Mouse (Mus musculus) CD4-positive, CD25-positive, alpha-beta regulatory T cell, adult 2 months (primary cell): ENCODE data around the gene Aknad1.

Source experiments
- DNase-seq: peaks from one replicate; pipeline ENCODE4 v3.0.0-alpha.2; 2012; ENCODE audit warnings: low read depth, low spot score

Gene Aknad1

DNA sequence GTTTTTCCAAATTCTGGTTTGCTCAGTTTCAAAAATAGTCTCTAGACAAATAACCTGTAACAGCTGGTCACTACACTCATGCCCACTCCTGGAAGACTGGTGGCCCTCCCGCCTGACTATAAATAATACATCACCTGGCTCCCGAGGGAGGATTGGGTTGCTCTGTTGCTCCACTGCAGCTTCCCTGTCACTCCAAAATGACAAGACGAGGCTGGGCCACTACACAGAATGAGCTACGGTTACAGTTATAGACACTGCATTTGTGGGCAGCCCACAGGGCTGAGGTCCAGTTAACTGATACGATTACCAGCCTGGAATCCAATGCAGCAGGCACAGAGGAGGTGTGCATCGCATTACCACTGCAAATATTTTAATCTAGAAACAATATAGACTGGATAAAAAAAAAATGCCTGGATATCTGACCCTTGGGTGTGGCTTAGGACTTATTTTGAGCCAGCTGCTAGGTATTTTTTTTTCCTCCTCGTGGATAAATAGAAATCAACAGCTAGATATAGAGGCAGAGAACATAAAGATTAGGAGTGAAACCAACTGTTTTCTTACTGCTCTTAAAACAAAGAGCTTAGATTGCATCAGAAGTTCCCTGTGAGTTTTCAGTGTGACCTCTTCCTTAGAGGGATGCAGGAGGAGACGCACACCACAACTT lies at the start of gene Aknad1:
TSS of gene Aknad1 (plus strand) at position 614 of the 664 bp plus-strand sequence.
- no peak for DNase-seq

DNA sequence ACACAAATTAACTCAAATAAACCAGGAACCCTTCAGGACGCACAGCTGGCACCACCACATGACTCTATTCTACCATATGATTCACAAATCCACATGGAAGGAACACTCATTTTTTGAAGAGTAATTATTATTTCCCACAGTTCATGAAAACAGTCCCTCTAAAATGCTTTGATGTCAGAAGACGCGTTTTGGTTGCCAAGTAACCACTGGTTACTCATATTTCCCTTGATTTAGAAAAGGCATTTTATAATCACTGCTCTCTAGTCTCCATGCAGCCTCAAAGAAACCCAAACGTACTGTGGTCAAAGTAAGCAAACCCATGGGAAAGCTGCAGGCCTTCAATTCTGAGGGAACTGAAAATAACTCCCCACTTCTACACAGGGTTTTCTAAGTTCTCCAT lies 49.5 kb upstream of the Aknad1 start:
- no peak for DNase-seq

GRCm38 (mm10) chr3:108694321-108694720 lies 45.1 kb upstream of the Aknad1 start:
- no peak for DNase-seq

DNA sequence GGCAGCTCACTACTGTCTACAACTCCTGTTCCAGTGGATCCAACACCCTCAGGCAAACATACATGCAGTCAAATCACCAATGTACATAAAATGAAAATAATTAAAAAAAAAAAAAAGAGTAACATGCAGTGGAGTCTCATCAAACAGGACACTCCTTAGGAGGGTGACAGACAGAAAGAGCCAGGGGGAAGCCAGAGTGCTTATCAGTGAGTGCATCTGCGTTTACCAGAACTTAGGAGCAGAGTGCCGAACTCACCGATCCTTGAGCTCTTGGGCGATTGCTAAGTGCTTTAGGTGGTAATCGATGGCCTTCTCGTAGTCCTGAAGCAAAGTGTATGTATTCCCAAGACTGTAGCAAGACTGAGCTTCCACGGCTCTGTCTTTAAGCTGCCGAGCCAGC lies 40.8 kb upstream of the Aknad1 start:
- no peak for DNase-seq

GRCm38 (mm10) chr3:108699786-108700185 lies 39.7 kb upstream of the Aknad1 start:
- DNase-seq, result no peak

- DNase-seq, result peak; percentile 42
Observed at GRCm38 (mm10) chr3:108701256-108701655, 38.2 kb upstream of the Aknad1 start.

DNA sequence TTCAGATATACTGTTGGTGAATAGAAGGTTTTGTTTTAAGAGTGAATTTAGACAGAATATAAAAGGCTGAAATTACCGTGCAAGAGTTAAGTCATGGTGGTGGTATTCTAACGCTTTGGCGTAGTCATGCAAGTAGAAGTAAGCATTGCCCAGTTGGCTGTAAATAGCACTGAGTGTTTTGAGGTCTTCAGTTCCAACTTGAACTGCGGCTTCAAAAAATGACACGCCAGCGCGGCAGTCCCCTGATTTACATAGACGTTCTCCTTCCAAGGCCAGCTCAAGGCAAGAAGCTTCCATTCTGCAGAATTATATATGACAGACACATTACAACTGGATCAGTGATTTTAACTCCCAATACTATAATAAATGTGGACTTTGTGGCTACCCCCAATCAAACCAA lies 36.7 kb upstream of the Aknad1 start:
- no peak for DNase-seq

DNA sequence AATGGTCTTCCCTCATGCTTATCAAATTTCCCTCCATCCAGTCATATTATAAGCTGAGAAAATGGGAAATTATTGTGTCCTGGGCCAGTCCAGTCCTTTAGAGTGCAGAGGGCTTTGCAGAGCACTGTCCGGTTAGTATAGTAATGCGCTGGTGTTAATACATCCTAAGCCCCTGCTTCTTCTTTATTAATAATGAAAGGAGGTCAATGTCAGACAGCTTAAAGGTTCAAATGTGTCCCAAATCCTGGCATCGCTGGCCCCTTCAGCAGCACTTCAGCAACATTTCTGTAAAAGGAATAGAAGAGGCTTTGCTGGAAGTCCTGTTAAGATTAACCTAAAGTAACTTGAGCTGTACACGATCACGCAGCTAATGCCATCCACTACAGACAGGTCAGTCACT lies 28.2 kb upstream of the Aknad1 start:
- DNase-seq, result no peak

- DNase-seq, result peak; percentile 16
Observed at GRCm38 (mm10) chr3:108713065-108713675, 26.3 kb upstream of the Aknad1 start.

DNA sequence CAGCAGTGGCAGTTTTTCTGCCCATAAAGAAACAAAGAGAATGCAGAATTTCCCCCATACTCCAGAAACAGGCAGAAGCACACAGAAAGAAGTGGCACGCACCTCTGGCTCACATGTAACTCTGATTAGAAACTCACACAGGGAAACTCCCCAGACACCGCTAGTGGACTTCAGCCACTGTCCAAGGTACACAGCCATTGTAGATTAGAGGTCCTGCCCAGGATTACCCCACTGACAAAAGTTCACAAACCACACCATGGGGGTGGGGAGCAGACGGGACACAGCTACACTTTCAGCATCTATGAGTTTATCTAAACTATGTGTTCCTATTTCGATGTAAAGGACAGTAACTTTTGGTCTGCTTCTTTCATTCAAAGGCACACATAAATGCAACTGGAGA lies 24.6 kb upstream of the Aknad1 start:
- DNase-seq, result no peak

- DNase-seq, result peak; percentile 29
Observed at GRCm38 (mm10) chr3:108717896-108718502, 21.5 kb upstream of the Aknad1 start.

GRCm38 (mm10) chr3:108719357-108719756 lies 20.1 kb upstream of the Aknad1 start:
- DNase-seq, result no peak

- DNase-seq, result no peak
Observed at GRCm38 (mm10) chr3:108719761-108720160, 19.7 kb upstream of the Aknad1 start.

DNA sequence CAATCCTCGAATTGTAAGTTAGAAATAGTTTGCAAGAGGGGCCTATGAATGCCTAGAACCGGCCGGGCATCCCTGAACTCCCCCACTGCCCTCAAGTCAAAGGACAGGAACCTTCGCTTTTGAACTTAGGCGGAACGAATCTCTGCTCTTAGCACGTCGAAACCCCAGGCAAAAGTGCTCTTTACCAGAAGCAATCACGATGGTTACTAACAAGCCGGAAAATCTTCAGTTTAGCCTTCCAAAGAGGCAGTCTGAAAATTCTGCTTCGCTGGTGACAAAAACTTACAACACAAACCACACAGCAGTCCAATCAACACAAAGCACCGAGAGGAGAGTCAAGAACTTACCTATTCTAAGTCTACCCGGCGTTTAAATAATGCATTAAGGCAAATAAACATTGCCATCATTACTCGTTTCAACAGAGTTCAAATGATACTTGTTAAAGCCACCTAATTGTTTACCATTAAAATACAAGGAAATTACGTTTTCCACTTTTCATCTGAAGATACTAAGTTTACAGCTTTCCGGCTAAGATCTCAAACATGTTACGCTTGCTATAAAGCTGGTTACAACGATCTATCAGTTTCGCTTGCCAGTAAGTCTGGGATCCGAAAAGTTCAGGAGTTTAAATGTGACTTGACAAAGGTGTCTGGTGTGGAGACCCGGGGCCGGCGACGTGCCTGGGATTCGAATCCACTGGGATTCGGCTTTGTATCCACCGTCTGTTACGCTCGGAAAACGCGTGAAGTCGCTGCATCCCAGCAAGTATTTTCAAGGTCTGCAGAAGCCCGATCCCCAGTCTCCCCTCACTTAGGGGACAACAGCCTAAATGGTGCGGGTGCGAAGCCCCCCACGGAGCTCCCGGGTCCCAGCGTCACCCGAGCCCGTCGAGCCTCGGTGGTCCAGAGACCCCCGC lies 18.1 kb upstream of the Aknad1 start:
- peak; percentile 31 for DNase-seq

GRCm38 (mm10) chr3:108722036-108722872 lies 17.2 kb upstream of the Aknad1 start, which contains the start of gene Gpsm2:
Gene Gpsm2, minus strand, starts transcription at chr3:108722309.
- peak; percentile 95 for DNase-seq

DNA sequence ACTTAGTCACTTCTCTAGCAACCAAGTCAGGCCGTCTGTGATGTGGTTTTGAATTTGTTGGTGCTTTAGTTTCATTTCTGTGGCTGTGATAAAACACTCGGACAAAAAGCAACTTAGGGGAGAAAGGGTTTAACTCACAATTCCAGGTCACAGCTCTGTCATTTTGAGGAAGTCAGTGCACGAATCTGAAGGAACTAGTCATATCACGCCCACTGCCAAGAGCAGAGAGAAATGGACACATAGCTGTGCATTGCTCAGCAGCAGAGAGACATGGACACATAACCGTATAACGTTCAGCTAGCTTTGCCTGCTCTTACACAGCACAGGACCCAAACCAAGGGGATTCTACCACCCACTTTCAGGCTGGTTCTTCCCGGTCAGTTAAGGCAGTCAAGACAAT lies 13.0 kb upstream of the Aknad1 start:
- DNase-seq, result no peak

- DNase-seq, result no peak
Observed at GRCm38 (mm10) chr3:108727344-108727743, 12.1 kb upstream of the Aknad1 start.

DNA sequence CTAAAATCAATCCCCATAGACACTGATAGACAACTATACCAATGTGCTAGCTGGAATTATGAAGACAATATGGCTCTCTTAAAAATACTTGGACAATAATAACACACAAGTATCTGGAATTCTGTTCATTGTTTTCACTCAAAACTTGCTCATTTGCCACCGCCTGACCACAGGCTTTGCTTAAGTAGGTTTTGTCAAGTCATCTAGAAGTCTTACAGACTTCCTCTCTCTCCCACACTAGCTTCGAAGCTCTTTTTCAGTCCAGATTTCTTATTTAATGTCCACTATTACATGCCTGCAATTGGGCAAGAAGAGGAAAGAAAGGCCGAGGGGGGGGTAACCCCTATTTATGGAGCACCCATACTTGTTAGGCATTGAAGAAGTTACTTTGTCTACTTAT lies 11.7 kb upstream of the Aknad1 start:
- no peak for DNase-seq

- DNase-seq, result peak; percentile 65
Observed at GRCm38 (mm10) chr3:108730316-108730715, 9.1 kb upstream of the Aknad1 start.

DNA sequence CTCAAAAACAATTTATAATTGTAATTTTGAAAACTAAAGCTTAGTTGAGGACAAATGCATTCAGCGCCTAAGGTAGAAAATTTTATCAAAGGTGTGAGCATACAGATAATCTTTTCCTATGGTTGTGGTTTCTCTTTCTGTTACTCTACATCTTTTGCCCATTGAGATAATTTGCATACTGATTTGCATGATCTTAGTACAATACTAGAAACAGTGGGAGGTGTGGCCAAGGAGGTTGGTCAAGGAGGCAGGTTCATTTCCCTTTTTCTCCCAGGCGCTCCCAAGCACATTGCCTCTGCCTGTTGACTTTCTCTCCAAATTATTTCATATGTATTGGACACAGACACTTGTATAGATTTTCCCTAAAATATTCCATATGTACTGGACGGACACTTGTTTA lies 1.7 kb upstream of the Aknad1 start:
- DNase-seq, result no peak

- DNase-seq, result no peak
Observed at GRCm38 (mm10) chr3:108744060-108744459, 4.6 kb downstream of the Aknad1 start.
